Mouse (Mus musculus) telencephalon, adult 2 months (tissue): ENCODE measurements at regions not wholly inside any gene's neighbourhood (a gene's known extent, or its start where the extent isn't known, plus 50 kb on each side); places are given as distances from the start of the nearest gene placed in this dataset.

Source experiments
- DNase-seq: peaks from one replicate; pipeline ENCODE4 v3.0.0-alpha.2; 2011; ENCODE audit warnings: low read depth, low spot score

DNA sequence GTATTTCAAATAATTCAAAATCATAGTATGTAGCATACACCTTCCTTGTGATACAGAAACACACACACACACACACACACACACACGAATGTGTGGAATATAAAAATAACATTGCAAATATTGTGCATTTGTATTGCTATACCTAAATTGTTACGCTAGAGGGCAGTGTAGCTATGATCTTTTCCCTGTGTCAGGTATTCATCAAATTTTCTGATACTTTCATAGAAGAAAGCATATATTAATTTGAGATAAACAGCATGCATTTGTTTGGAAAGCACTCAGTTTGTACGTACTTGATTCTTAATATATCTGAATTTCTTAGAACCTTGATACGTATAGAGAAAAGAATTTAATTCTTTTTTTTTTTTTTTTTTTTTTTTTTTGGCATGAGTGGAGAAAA lies 1700.9 kb upstream of the Sel1l start:
- DNase-seq, result peak; percentile 5

DNA sequence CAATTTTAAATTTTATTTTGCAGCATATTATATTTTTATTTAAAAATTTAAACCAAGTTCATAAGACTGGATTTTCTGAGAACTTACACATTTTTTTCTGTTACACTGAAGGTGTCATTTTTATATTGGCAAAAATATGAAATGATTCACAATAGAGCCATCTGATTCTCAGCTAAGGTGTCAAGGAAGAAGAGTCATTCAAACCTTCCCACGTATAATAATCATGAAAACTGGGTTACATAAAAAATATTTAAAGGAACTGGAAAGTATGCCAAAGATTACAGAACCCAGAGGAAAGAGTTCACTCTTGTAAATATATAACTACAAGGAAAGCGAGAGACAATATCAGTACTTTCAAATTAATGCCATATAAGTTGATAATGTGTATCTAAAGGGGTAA lies 1674.5 kb upstream of the Sel1l start:
- DNase-seq, result peak; percentile 34

DNA sequence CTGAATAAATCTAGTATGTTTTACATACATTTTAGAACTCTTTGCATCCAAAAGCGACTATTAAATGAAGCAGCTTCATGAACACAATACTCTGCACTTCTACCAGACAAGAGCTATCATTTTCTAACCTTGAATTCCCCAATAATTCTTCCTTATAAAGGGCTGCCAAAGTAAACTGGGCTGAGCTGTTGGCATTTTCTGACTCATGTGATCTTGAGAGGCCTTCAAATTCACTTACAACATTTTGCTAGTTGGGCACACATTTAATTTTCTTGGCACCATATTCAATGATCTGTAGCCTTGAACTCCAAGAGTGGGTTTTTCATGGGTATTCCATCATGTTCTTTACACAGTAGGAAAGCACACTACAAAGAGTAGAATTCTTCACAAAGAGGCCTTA lies 1637.4 kb upstream of the Sel1l start:
- DNase-seq, result no peak

DNA sequence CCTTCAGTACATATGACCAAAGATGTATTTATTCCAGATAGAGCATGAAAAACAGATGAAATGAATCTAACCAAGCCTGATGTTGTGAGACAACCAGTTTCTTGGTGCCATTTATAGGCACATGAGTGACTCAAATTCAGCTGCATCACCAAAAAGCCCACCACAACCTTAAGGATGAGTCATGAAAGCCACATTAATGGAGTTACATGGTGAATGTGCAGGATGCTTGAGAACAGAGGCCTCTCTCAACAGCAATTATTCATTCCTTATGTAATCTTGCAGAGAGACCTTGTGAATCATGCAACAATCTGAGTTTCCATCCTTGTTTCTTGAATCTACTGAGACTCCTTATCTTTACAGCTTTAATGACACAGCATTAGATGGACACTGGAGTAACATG lies 1613.1 kb upstream of the Sel1l start:
- no peak for DNase-seq

DNA sequence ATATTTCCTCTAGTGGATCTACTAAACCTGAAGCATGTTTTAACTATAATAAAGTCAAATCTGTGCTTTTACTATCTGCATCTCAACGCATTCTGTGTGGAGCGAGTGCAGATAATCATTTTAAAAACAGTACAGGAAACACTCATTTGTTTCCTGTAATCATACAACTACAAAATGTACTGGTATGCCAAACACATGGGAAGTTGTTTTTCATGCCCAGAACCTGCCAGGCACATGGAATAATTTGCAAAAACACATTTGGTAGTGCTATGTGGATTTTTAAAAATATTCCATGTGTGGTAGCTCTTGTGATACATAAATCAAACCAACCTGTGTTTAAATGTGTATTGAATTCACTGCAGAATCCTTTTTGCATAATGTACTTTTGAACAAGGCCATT lies 1600.5 kb upstream of the Sel1l start:
- DNase-seq, result no peak

DNA sequence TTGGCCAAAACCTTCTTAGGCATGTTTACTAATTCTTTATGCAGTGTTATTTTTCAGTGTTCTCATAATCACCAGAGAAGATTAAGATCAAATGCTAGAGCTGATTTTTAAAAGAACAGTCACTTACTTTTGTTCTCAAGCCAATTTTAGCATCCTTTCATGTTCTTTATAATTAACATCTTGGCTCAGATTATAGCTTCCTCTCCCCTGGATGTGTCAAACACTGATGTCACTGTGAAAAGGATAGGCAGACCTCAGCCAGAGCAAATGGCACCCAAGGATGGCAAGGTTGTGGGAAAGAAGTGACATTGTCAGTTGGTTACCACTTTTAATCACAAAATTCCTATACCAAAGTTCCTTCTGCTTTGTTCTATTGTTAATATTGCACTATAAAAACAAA lies 1580.3 kb upstream of the Sel1l start:
- DNase-seq, result no peak

DNA sequence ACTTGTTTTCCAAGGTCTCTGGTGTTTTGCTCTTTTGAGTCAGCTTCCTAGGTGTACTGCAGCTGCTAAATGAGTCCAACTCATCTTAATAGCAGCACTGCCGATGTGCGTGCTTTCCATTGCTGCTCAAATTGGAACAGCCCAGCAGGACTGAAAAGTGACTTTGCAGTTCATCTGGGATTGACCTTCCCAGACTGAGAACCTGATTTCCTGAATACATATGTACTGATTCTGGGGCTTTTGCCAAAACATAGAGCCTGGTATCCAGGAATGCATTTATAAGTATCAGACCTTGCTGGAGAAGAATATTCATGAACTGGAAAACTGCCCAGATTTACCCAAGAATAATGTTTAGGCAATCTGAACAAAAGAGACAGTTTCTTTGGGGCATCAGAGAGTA lies 1579.0 kb upstream of the Sel1l start:
- no peak for DNase-seq

DNA sequence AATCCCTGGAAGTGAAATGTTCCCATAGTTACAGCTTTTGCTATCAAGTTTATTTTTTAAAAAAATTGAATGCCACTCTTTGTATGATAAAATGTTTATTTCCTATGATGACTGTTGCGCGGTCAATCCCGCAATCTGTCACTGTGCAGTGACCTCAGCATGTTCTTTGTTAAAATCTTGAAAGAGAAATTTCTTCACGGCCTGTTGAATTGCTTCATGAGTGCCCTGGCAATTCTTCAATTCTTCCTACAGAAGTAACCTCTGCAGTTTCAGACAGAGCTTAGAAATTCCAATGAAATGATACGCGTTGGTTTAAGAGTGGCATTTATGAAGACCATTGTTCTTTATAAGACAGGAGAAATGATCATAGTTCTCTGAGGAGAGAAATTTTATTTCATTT lies 1567.4 kb upstream of the Sel1l start:
- DNase-seq, result no peak

DNA sequence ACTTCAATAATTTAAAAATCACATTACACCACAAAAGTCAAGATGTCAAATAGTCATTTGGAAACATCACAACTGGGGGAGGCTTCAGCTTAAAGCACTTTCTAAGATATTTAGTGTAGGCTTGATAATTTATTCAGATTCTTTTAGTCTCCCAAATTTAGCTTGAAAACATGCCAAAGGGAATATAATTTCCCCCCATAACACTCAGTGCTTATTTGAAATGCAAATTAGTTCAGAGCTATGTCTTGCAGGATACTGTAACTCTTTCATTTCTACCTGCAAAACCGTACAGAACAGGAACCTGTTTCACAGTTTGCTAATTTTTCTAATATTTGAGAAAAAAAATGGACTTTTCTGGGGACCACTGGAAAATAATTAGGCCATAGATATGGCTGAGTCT lies 1566.8 kb upstream of the Sel1l start:
- DNase-seq, result peak; percentile 62

DNA sequence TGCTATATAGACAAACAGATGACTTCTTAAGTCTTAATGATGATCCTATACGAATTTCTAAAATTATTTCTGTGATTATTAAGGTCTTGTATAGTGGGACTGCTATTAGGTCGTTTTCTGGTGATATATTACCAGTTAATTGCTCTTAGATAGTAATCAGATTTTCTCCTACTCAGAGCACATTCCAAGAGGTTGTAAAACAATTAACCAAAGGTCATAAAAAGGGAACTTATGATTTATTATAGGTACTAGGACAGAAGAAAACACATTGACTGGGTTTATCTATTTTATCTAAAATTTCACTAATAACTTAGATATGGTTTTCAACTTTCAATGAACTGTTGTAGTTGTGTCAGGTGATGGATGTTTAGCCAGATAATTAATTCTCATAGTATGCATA lies 1536.6 kb upstream of the Sel1l start:
- no peak for DNase-seq

DNA sequence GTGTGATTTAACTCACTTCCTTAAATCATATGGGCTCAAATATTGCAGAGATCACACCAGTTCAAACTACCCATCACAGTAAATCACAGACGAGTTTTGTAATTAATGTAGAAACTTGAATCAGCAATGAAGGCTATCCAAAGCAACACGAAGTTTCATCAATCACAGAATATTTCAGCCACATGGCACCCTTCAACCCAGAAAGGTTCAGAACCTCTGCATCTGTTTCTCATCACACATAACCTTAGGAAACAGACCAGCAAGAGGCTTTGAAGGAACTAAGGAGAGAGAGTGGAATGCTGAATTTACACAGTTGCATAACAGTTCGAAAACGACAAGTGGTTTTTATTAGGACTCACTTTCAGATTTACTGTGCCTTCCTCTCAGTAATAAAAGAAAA lies 1494.0 kb upstream of the Sel1l start:
- no peak for DNase-seq

DNA sequence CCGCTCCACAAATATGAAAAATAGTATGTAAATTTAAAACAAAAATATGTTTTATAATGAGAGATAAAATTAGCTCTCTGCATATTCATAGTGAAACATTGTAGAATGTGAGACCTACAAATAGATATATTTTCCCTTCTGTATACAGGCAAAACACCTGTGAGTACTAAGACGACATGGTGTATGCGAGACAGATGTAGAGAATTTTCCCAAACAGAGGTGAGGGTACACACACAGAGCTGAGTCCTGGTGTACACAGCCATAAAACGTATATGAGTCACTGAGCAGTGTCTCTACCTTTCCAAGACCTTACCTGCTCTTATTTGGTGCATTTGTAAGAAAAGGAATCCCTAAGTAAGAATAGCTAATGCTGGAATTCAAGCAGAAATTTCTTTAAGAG lies 1493.6 kb upstream of the Sel1l start:
- DNase-seq, result no peak

DNA sequence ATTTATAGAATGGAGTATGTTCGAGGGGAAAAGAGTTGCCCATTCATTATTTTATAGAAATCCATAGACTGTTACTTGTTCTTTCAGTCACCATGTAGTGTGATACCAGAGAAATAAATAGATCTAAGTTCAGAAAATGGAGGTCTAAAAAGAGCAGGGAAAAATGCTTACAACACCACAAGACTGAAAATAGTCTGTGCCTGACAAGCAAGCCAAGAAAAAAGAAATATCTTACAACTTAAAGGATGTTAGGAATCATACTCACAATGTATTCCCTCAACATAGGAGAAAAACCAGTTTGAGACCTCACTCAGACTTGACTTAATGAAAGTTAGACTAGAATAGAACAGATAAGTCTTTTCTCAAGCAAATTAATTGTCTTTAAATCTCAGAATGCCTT lies 1486.6 kb upstream of the Sel1l start:
- DNase-seq, result peak; percentile 4

DNA sequence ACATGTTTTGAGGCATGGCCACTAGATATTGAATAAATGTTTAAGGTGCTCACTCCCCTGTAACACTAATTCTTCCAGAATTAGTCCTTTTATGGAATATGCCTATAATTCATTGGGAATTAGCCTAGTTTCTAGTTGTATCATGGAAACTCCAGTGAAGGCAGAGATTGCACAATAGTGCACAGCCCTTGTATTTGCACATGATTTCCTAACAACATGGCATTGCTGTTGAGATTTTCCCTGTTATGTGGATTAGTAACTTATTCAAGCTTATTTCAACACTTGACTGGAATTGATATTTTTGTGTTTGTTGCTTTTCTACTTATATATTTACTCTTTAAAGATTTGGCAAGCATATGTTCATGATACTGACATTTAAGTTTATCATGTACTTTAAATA lies 1463.3 kb upstream of the Sel1l start:
- DNase-seq, result no peak

DNA sequence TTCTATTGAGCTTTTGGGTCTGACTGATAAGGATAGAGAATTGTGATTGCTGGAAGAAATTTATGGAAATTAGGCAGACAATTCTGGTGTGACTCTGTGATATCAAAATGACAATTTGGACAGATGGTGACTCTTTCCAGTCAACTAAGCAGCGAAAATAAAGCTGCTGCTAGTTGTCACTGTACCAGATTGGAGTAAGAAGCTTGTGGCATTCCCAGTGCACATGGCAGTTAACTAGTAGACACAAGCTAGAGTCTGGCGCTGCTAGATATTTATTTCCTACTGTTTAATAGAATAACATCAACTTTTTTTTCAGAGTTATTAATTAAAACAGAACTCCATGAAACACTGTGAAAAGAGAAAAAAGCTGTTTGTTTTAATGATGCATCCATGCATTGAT lies 1432.9 kb upstream of the Sel1l start:
- DNase-seq, result peak; percentile 4

DNA sequence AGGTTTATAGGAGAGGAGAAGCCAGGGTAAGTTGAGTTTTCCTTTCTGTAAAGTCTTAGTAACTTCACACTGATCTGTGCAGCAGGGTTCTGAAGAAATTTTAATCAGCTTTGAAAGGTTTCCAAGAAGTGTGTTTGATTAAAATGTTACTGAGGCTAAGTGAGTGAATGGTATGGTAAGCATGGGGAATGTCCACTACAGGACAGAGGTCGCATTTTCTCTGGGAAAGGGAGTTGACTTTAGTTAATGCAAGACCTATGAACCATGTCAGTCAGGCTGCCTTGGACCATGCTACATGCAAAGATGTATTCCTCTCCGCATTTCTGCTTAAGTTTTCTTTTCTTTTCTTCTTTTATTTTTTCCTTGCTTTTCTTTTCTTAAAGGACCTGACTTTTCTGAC lies 1424.7 kb upstream of the Sel1l start:
- DNase-seq, result no peak

DNA sequence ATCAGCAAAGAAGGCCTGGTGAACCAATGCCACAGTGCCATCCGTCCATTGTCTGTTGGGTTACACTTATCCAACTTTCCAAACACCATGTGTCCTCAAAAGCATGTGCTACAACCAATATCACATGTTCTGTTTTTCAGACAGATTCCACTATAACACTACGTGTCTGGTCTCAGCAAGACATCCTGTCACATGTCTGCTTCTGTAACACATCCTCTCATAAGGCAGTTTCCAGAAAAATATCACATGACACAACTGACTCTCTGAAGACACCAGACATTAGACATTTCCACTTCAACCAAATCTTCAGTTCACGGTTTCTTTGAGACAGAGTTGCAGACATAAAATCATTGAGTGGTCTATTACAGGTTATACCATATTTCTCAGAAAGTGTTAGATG lies 1381.3 kb upstream of the Sel1l start:
- no peak for DNase-seq

DNA sequence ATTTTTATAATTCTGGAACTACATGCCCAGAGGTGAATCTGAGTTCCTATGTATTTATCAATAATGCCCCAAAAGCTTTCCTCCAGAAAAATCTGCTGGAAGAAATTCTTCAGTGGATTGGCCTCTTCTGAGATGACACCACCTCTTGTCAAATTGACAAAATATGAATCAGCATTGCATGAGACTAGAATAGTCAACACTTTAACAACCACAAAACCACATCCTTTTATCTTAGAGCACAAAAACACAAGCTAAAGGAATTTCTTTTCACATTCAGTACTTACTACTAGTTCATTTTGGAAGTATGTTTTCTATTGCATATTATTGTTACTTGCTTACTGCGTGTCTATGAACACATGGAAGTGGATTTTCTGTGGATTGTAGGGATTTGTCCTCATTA lies 1377.9 kb upstream of the Sel1l start:
- no peak for DNase-seq

DNA sequence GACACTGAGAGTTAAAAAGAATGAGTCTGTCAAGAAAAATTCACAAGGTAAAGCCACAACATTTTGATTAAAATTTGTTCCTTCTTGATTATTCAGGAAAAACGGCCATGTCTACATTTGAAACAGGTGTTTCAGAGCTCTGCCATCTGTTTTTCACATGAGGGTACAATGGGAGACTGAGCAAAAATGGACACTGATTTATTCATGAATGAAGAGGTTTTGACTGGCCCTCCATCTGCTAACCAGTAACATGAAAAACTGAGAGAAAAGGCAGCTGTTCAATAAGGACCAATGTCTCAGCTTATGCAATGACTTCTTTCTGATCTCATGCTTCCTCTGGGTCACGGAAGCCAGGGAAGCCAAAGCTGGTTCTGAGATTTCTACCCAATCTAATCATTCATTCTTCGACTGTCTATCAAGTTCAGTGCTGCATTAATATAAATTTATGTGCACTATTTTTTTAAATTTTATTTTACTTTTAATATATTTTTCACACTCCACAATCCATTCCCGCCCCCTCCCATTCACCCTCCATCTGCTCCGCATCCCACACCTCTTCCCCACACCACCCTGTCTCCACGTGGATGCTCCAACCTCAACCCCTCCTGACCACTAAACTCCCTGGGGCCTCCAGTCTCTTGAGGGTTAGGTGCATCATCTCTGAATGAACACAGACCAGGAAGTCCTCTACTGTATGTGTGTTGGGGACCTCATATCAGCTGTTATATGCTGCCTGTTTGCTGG lies 1372.4 kb upstream of the Sel1l start:
- DNase-seq, result peak; percentile 3

DNA sequence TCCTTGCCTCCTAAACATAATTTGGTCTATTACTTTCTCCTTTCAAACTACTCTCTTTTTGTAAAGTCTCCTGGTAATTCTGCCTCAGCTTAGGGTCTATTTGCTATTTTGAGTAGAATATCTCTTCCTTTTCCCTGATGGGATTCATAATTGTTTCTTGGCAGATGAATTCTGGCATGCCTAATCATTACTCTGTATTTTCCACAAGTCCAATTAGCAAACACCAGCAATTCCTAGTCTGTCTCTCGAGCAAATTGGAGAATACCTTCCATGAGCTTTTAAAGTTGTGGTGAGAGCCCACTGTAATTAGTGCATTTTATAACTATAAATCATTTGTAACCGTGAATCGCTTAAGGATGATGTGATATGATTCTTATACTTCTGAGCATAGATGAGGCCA lies 1358.6 kb upstream of the Sel1l start:
- DNase-seq, result no peak

DNA sequence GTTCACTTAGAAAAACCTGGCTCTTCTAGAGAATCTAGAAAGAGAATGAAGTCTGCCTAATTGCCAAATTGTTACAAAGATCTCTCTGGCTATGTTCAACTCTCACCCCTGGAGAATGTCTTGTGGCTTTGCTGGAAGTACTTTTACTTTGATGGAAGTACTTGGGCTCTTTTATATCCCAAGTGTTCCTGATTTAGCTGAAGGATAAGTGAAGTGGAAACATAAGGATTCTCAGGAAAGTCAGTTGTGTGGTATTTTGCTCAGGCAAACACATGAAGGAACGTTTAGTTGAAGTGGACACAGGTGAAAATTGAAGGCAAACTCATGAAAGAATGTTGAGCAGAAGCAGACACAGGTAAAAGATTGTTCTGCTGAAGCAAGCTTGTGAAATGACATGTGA lies 1340.0 kb upstream of the Sel1l start:
- no peak for DNase-seq

DNA sequence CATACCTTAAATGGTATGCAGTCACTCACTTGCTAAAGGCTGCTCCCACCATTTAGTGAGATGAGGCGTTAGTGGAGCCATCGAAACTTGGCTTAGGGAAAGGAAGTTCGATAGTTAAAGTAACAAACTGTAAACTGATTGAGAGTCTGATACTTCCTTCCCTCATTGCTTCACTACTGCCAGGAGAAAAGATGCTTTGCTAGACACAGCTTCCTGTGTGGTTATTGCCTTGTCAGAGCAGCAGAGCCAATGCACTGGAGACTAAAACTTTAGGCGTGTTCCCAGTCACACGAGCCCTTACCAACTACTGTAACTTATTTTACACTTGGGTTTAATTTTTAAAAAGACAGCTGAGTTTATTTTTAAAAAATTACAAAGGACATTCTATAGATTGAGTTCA lies 1324.8 kb upstream of the Sel1l start:
- no peak for DNase-seq

DNA sequence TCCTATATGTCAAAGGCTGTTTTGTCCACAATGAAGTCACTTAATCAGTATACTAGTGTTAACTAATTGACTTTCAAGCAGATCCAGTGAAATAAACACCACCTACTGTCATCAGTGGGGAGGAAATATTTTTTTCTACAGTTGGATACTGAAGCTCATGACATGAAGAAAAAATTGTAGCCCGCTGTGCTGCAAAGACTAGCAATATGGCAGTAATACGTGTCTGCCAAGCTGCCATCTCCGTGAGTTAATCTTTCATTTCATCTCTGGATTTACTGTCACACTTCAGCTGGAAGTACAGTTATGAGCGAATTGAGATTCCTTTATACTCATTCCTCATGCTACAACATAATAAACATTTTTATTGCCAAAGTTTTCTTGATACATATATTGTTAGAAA lies 1311.3 kb upstream of the Sel1l start:
- DNase-seq, result no peak

DNA sequence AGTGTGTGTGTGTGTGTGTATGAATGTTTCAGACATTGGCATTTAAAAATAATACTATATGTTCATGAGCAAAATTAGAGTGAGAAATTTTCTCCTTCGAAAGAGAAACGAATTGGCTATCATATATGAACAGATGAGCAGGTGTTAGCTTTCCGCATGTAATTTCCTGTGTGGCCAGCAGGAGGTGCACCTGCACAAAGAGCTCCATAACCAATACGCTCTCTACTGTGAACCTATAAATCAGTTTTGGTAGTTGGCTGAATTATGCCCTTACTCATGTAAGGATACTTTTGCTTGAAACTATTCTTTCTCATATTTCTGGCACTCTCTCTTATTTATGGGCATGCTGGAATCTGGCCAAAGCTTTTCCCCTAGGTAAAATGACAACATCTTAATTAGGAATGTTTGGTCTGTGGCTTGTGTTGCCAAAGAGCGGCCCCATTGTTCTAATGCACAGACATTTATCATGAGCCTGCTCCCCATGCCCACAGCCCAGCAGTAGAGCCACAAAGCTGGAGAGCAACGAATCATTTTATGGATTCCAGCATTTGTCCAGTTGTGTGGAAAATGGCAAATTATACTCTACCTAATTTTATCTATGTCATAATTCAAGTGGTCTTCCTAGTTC lies 1303.8 kb upstream of the Sel1l start:
- peak; percentile 11 for DNase-seq
